ENCODE assay signal across 8 mouse cellular contexts in the genomic region with DNA sequence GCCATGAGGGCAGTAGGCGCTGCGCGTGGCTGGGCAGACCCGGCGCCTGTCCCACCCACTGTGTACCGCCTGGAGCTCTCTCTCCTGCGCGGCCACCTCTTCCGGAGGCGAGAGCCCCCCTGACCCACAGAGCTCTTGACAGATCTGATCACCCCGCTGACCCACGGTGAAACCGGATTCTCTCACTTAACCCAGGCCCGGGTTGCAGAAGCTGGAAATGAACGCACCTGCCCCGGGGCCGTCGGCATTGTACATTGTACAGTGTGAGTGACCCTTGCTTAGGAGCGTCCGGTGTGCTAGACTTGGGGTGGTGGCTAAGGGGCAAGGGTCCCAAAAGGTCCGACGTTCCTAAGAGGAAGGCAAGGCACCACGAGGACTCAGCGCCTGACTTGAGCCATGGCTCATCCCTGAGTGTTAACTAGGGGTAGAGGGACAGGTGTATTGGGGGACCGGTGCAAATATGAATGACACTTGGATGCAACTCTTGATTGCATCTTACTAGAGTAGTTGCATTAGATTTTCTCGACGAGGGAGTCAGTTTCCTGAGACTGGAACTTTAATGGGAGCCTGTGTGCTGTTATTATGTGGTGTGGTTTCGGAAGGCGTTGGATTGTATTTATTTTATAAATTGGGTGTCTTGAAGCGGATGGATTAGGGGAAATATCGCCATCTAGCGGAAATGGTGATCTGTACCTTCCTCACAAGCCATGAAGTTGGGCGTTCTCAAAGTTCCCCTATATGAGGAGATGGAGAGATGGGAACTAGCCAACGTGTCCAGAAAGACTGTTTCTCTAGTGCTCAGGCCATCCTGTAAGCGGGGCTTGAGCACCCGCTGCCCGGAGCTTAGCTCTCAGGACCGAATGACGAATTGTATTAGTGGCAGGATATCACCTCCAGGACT. TPM values are rescaled to one million over a fixed set of nuclear protein-coding genes. Genes with fewer than 3 reads are reported as not detected.
DNase-seq lines count a peak whose midpoint lies in the region; ATAC-seq lines count a peak whose summit lies in the region.

No protein-coding gene starts in this region.

- no peaks in the 10 kb centered on the region for H3K36me3 ChIP-seq in hindbrain, embryonic 16.5 days (ENCODE audit: control insufficient read depth, insufficient read depth, low read length)

- peak overlapping the region; percentile 93 for H3K27ac ChIP-seq in hindbrain, embryonic 16.5 days (ENCODE audit: low read depth, low read length)

- intact Hi-C loops in gastrocnemius, postnatal 36 days (cut with DNase I), result loop anchor here (2.0 to 10.0 kb wide), 4 partner anchors 46 to 449 kb away; no protein-coding TSS in a partner anchor

- ATAC-seq in hindbrain, embryonic 16.5 days, result peak; percentile 46

- H3K4me2 ChIP-seq in hindbrain, embryonic 16.5 days (ENCODE audit: low read length), result peak overlapping the region; percentile 90

- peak; percentile 83 for DNase-seq in gastrocnemius, adult 18-20 months (ENCODE audit: low spot score)
- no peak for DNase-seq in gastrocnemius, postnatal 36 days
- DNase-seq in cerebellum, adult 9-10 months, result peak; percentile 89
- DNase-seq in frontal cortex, postnatal 14 days (ENCODE audit: low spot score in 2 of 2), result peak; percentile 43 to 63
- DNase-seq in left cerebral cortex, adult 11 months (ENCODE audit: low spot score), result peak; percentile 81
- peak; percentile 80 for DNase-seq in lung, postnatal 10 days
- DNase-seq in right cerebral cortex, postnatal 14 days, result peak; percentile 59

- H3K27me3 ChIP-seq in hindbrain, embryonic 16.5 days (replicated peaks; ENCODE audit: control insufficient read depth, insufficient read depth, low read length), result no peaks in the 10 kb centered on the region

- no peaks in the 10 kb centered on the region for H3K9me3 ChIP-seq in hindbrain, embryonic 16.5 days (ENCODE audit: control insufficient read depth, low read length)

- H3K9ac ChIP-seq in hindbrain, embryonic 16.5 days (ENCODE audit: low read depth, low read length), result peak overlapping the region; percentile 90

- H3K4me1 ChIP-seq in hindbrain, embryonic 16.5 days (ENCODE audit: control insufficient read depth, insufficient read depth, low read depth, low read length), result peaks cover 18% of the 10 kb centered on the region

- WGBS in hindbrain, embryonic 16.5 days, result under 1% methylated on average over 39 of the region's 39 CpGs

- peak overlapping the region; percentile 73 for H3K4me3 ChIP-seq in hindbrain, embryonic 16.5 days (ENCODE audit: low read length)

RNA-seq across cellular contexts. Expression of a gene that starts 1.0 kb away (rescaled TPM):
- total RNA-seq in gastrocnemius, adult 18-20 months (2021), result 10 to 100 TPM; 42.0 to 54.6 TPM
- total RNA-seq in gastrocnemius, postnatal 36 days (2021), result 10 to 100 TPM; 39.1 to 48.9 TPM
- 30.9 and 39.8 TPM in 2 replicates for polyA plus RNA-seq in hindbrain, embryonic 16.5 days (2015; fragmentation: Nextera tagmentation; extraction: Ambion mirVana)

Comparison
In these comparisons a context has a peak if more than half of its experiments do, and no peak if none do; other contexts are left out.
1. DNase-seq: peak in gastrocnemius, adult 18-20 months (single experiment), cerebellum, adult 9-10 months (single experiment), frontal cortex, postnatal 14 days (2 of 2), left cerebral cortex, adult 11 months (single experiment), lung, postnatal 10 days (single experiment) and right cerebral cortex, postnatal 14 days (single experiment); none in gastrocnemius, postnatal 36 days (0 of 2).